Mouse (Mus musculus) c-Kit-negative CD71-positive TER-119-positive erythroid progenitor cells, embryonic 14.5 days (primary cell): ENCODE data around the gene Eed.
"Not testable (repeated sequence)": the region's sequence is repeated elsewhere in the genome, so short reads cannot be mapped to it uniquely, and the experiment has no call there.

ENCODE experiments used
- DNase-seq: peaks from one replicate; pipeline ENCODE4 v3.0.0-alpha.2; 2013; ENCODE audit warnings: low read depth, low spot score

The Eed gene

DNA sequence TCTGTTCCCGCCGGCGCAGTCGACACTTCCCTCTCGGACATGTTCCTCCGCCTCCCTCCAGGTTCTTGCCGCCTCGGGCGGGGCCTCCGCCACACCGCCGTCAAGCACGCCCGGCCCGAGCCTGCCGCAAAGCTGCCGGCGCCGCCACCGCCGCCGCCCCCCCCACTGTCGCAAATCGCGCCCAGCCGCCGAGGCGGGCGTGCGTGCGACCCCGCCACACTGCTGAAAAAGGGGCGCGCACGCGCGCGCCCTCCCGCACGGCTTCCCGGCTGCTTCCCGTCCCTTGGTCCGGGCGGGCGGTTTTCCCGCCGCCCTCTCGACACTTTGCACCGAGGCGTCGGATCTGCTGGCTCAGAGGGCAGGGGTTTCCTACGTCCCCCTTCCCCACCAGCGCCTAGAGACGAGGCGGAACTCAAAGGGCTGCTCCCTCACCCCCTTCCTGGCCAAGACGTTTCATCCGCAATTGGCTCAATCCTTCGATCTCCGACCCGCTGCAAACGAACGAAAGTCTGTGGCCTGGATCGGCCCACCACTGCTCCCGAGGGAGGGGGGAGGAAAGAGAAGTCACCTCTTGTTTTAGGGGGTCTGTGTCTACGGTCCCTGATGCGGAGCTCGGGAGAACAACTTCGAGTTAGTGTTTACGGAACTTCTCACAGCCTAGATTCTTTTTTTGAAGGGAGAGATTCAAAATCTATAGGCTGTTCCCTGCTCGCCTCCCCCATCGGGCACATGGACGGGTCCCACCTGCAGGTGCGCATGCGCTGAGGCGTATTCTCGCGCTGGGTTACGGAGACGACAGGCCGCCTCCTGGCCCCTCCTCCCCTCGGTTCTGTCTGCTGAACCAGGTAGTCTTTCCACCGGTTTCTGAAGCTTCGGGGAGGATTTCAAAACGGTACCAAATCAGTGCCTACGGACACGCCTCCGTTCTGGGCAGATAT lies at the start of gene Eed:
TSS of gene Eed (minus strand) at position 499 of the 938 bp plus-strand sequence.
- peak; percentile 93 for DNase-seq

- DNase-seq = no peak
These were observed 49.0 kb upstream of the Eed start for GRCm38 (mm10) chr7:90029548-90030485.

GRCm38 (mm10) chr7:90028888-90029547 lies 48.2 kb upstream of the Eed start:
- DNase-seq = no peak

DNA sequence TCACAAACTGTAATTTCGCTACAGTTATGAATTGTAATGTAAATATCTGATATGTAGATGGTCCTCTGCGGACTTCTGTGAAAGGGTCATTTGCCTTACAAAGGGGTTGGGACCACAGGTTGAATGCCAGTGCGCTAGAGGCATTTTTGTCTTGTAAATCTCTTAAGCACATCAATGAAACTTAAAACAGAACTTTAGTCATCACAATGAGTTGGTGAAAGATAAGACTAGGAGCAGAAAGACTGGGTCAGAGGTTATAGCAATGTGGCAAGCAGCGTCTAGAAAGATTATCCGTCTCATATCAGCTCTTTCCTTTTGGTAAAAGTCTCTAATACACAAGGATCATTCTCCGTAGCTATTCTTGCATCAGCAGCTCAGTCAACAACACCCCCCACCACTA lies 44.2 kb upstream of the Eed start:
- DNase-seq = no peak

GRCm38 (mm10) chr7:90022974-90023707 lies 42.4 kb upstream of the Eed start:
- no peak for DNase-seq

DNA sequence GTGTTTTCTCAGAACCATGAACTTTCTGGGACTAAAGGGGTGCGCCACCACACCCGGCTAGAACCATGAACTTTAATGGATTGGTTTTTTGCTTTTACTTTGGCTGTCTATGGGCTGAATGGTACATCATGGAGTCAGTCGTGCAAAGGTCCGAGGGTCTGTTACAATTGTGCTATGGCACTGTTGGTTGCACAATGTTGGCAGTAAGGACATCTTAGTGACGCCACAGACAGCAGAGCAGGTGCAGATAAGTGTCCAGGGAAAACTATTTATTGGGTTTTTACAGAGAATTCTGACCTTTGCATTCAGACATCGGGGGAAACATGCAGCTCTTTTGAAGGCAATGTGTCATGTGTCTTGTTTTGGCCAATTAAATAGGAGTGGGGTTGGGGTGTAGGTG lies 39.5 kb upstream of the Eed start:
- no peak for DNase-seq

- no peak for DNase-seq
These were observed 38.8 kb upstream of the Eed start for GRCm38 (mm10) chr7:90019570-90019969.

GRCm38 (mm10) chr7:90016930-90017588 lies 36.3 kb upstream of the Eed start:
- DNase-seq = no peak

DNA sequence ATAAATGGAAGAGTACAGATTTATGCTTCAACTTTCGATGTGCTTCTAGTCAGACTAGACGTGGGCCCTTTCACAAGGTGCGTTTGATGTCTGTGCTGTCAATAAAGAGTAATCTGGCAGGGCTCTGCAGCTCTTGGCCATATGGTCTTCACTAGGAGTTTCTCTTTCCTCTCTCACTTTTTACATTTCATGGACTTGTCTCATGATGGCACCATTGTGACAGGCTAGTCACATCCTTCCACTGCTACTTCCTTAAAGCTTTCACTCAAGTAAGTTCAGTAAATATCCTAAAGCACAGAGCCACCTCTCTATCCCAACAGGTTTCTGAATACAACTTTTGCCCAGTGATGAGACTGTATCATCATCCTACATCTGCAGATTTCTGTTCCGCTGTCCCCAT lies 35.7 kb upstream of the Eed start:
- DNase-seq = no peak

DNA sequence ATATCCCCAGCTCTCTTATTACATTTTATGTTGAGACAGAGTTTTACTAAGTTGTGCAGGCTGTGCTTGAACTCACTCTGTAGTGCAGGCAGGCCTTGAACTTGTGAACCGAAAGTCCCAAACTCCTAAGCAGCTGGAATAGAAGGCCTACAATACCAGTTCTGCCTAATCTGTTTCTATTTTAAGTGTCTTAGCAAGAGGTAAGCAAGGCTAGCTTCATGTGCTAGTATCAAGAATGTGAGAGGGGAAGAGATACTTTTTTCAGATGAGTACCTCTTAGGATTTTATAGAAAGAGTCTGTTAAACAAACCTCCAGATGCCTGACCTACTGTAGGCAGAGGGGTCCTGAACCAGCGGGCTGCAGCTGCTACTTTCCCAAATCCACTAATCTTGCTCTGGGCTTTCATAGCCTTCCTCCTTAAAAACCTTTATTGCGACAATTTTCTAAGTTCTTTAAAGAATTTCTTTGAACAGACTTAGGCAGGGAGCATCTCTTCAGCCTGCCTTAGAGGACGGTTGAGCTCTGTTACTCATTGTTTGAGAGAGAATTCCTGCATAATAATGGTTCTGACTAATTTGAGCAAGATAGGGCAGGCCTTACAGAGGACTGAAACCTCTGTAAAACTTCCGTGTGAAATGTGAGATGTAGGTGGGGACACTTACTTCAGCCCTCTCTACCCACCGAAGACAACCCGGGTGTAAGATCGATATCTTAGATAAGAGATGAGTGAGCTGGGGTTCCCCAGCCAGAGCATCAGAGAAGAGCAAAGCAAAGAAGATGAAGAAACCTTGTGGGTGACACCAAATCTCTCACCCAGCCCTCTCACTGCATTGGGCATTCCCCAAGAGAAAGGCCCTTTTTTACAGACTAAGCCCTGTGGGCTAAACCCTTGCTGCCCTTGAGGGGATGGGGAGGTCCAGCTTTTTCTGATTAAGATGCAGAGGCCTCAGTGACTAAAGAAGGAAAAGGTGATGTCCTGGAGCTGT lies 26.2 kb upstream of the Eed start:
- no peak for DNase-seq

- no peak for DNase-seq
These were observed 24.0 kb upstream of the Eed start for GRCm38 (mm10) chr7:90004781-90005180.

- DNase-seq = no peak
These were observed 21.6 kb upstream of the Eed start for GRCm38 (mm10) chr7:90002375-90002774.

DNA sequence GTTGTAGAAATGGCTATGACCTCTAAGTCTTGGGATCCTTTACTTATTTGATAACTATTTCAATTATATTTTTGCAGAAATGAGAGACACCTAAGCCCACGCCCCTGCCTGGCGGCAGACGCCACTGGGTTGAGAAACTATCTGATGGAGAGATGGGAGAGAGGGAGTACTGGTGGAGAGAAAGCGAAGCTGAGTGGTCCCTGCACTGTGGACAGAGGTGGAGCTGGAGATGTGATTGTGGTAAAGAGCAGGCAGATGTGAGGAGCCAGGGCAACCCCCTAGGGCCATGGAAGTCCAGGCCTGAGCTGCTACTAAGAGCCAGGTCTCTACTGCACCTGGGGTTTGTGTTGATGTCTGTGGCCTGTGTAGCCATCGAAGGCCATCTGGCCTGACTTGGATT lies 18.7 kb upstream of the Eed start:
- no peak for DNase-seq

GRCm38 (mm10) chr7:89998624-89999006 lies 17.8 kb upstream of the Eed start:
- peak; percentile 8 for DNase-seq

- peak; percentile 81 for DNase-seq
These were observed 17.3 kb upstream of the Eed start for GRCm38 (mm10) chr7:89998006-89998623.

GRCm38 (mm10) chr7:89997526-89997925 lies 16.7 kb upstream of the Eed start:
- not testable (repeated sequence) for DNase-seq

DNA sequence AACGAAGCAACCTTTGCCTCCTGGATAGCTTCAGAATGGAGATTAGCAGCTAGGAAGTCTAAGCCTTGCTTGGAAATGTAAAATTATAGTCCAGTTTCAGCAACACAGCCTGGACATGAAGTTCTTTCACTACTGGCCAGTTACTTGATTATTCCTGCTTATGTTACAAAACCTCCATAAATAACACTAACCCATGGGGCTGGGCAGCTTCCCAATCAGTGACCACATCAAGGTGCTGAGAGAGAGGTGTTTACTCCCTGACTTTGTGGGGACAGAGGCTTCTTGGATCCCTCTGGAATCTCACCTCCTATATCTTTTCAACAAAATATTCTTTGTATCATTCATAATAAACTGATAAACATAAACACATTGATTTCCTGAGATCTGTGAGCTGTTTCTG lies 12.3 kb upstream of the Eed start:
- DNase-seq = no peak

DNA sequence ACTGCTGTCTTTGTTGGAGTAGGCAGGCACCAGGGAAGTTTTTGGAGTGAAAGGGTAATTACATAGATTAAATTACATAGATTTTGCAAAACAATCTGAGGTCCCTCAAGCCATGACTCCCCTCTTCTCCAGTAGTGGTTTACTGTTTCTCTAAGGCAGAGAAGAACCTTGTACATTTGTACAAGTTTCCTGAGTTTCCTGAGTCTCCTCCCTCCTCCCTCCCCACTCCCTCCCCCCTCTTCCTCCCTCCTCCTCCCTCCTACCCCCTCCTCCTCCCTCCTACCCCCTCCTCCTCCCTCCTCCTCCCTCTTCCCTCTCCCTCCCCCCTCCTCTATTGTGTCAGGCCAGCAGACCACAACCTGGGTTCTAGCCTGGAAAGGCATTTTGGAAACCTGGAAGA lies 3.6 kb upstream of the Eed start:
- no peak for DNase-seq

- DNase-seq = no peak
These were observed 2.7 kb upstream of the Eed start for GRCm38 (mm10) chr7:89983441-89983840.
